Mouse (Mus musculus) hindbrain, embryonic 12.5 days (tissue): ENCODE measurements around the gene Pbx2. TPM values are rescaled to one million over a fixed set of nuclear protein-coding genes. Genes with fewer than 3 reads are reported as not detected.
A peak's percentile ranks its signal among the peaks of the same experiment; 100 is the strongest.

Source experiments
- ATAC-seq: fragments of 200-750 bp; cut with Nextera tagmentation; 2 replicates; pipeline ENCODE4 v1.8.0; 2017; ENCODE audit warnings: moderate TSS enrichment; ENCODE audit not compliant: low FRiP score
- H3K27ac ChIP-seq: fragments of 300-500 bp; sonication (generic); 2 replicates; pipeline ENCODE4 v1.5.1; 2016; ENCODE audit warnings: mild to moderate bottlenecking
- H3K27me3 ChIP-seq: fragments of 300-500 bp; sonication (generic); 2 replicates; pipeline ENCODE4 v1.6.1; 2016; ENCODE audit warnings: mild to moderate bottlenecking
- H3K36me3 ChIP-seq: fragments of 300-500 bp; sonication (generic); 2 replicates; pipeline ENCODE4 v1.6.1; 2016; ENCODE audit warnings: mild to moderate bottlenecking
- H3K4me1 ChIP-seq: fragments of 300-500 bp; sonication (generic); 2 replicates; pipeline ENCODE4 v1.6.1; 2016
- H3K4me2 ChIP-seq: fragments of 300-500 bp; sonication (generic); replicated peaks from 2 replicates; pipeline ENCODE4 v1.6.1; 2016; ENCODE audit warnings: mild to moderate bottlenecking
- H3K4me3 ChIP-seq: fragments of 300-500 bp; sonication (generic); 2 replicates; pipeline ENCODE4 v1.5.1; 2016; ENCODE audit warnings: mild to moderate bottlenecking
- H3K9ac ChIP-seq: fragments of 300-500 bp; sonication (generic); 2 replicates; pipeline ENCODE4 v1.6.1; 2016; ENCODE audit warnings: mild to moderate bottlenecking, moderate library complexity
- H3K9me3 ChIP-seq: fragments of 300-500 bp; sonication (generic); replicated peaks from 2 replicates; pipeline ENCODE4 v1.6.1; 2016; ENCODE audit warnings: mild to moderate bottlenecking
- WGBS: fragments of 180-500 bp; shearing (Covaris S2); methylation state at CpG from one replicate; pipeline ENCODE4 v1.1.7; 2016; 5-methylcytosine and 5-hydroxymethylcytosine counted together
- polyA plus RNA-seq: library from polyadenylated mRNA; unstranded; fragments of >200 nt; fragmentation: Nextera tagmentation; extraction: Ambion mirVana; gene quantifications from 2 replicates; pipeline ENCODE4 v1.2.1, GENCODE M21; 2016

Pbx2 gene
- polyA plus RNA-seq, 1 experiment from 2014 or later = 17.9 TPM

DNA sequence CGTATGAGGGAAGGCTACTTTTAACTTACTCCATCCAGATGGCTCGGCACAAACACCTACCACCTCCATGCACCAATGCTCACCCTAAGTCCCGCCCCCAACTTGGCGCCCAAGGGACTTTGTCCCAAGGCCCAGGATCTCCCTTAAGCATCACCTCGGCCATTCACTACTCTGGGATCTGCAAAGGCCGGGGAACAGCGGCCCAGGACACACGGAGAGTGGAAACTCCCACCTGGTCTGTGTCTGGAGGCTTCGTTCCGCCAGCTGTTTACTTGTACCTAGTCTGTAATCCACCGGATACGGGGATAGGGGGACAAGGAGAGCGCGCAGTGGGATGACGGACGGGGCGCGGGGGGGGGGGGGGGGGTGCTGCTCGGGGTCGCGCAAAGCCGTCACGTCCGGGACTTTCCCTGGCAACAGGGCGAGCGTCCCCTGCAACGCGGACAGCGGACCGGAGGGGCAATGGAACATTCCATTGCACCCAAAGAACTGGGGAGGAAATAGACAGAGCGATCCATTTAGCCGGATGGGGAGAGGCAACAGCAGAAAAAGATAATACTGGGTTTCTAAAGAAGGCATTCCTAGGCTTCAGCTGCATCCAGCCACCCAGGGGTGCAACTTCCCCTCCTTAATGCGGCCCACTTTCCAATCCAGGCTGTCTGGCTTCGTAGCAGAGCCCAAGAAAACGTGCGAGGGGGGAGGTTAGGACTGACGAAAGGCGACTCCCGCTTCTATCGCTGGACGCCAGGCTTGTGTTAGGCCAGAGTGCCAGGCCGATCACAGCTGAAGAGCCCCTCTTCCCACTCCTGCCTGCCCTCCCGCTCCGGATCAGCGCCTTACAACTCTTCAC is 36.3 kb downstream of the Pbx2 start:
- WGBS = under 1% methylated on average over 43 of the region's 45 CpGs
- H3K9me3 ChIP-seq = no peaks in the 10 kb centered on the region
- H3K4me3 ChIP-seq = peak overlapping the region; percentile 69
- H3K27me3 ChIP-seq = peaks cover 38% of the 10 kb centered on the region
- peak overlapping the region; percentile 93 for H3K27ac ChIP-seq
- peaks cover 11% of the 10 kb centered on the region for H3K36me3 ChIP-seq
- peak overlapping the region; percentile 88 for H3K4me2 ChIP-seq
- peaks cover 58% of the 10 kb centered on the region for H3K4me1 ChIP-seq
- peak; percentile 71 for ATAC-seq
- H3K9ac ChIP-seq = peak overlapping the region; percentile 74

GRCm38 (mm10) chr17:34627943-34628643 is 37.0 kb downstream of the Pbx2 start, which contains the start of gene Ppt2:
Gene Ppt2, minus strand, starts transcription at chr17:34628510.
- Histone ChIP-seq H3K4me3 (peak within 1 kb of the TSS; percentile 69), H3K9ac (peak within 1 kb of the TSS; percentile 74), H3K36me3 (peaks cover 3% of the 10 kb centered on the region; the same call in 1 of the 2 replicates), H3K27me3 (peaks cover 45% of the 10 kb centered on the region), H3K4me2 (peak within 1 kb of the TSS; percentile 88), H3K9me3 (no peaks in the 10 kb centered on the region), H3K27ac (peak within 1 kb of the TSS; percentile 93), H3K4me1 (peaks cover 61% of the 10 kb centered on the region)
- ATAC-seq = peak; percentile 9
- WGBS = 5% methylated on average over 29 of the region's 29 CpGs

- 20% methylated on average over 5 of the region's 5 CpGs for WGBS
- peak overlapping the region; percentile 67; the same call in 1 of the 2 replicates for H3K27ac ChIP-seq
Measured at GRCm38 (mm10) chr17:34628644-34628967, 37.5 kb downstream of the Pbx2 start.

DNA sequence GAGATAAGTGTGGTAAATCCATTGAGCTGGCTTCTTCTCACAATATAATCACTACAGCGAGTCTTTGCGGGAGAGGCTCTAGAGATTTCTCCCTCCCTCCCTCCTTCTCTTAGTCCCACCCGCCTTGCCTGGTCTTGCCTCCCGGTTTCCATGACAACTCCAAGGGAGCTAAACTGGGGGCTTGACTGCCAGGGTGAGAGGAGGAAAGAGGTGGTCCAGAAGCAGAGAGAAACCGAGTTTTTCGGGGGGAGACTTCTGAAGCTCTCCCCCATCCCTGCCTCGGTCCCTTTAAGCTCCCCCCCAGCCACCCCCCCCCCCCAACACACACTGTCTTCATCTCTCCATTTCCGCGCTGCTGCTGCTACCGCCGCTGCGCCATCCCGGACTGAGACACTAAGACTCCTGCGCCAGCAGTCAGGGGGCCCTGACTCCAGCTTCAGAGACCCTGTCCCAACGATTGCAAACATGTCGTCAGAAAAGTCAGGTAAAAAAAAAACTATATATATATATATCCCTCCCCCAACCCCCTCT is 38.2 kb downstream of the Pbx2 start, which contains the start of gene Prrt1:
Gene Prrt1, plus strand, starts transcription at position 313 of the 531 bp plus-strand sequence.
- Histone ChIP-seq H3K4me3 (peak within 1 kb of the TSS; percentile 69), H3K4me1 (peaks cover 61% of the 10 kb centered on the region), H3K27ac (peak within 1 kb of the TSS; percentile 67; the same call in 1 of the 2 replicates), H3K9me3 (no peaks in the 10 kb centered on the region), H3K36me3 (no peaks in the 10 kb centered on the region), H3K9ac (peak within 1 kb of the TSS; percentile 74), H3K4me2 (peak within 1 kb of the TSS; percentile 88), H3K27me3 (peaks cover 55% of the 10 kb centered on the region)
- peak; percentile 27; the same call in 1 of the 2 replicates for ATAC-seq
- WGBS = 1% methylated on average over 15 of the region's 16 CpGs

More at GRCm38 (mm10) chr17:34628644-34628967, 37.5 kb downstream of the Pbx2 start:
- Histone ChIP-seq H3K9ac (peak overlapping the region; percentile 74), H3K9me3 (no peaks in the 10 kb centered on the region), H3K4me2 (peak overlapping the region; percentile 88), H3K27me3 (peaks cover 50% of the 10 kb centered on the region), H3K4me3 (peak overlapping the region; percentile 69), H3K4me1 (peaks cover 61% of the 10 kb centered on the region), H3K36me3 (peaks cover 3% of the 10 kb centered on the region; the same call in 1 of the 2 replicates)
- no peak for ATAC-seq

- H3K36me3 ChIP-seq = no peaks in the 10 kb centered on the region
- H3K4me2 ChIP-seq = peak overlapping the region; percentile 88
- H3K27me3 ChIP-seq = peaks cover 55% of the 10 kb centered on the region
- H3K27ac ChIP-seq = no peak overlapping the region
- H3K9ac ChIP-seq = peak overlapping the region; percentile 51
- peak overlapping the region; percentile 69 for H3K4me3 ChIP-seq
- H3K9me3 ChIP-seq = no peaks in the 10 kb centered on the region
- ATAC-seq = no peak
- H3K4me1 ChIP-seq = peaks cover 61% of the 10 kb centered on the region
- 11% methylated on average over 12 of the region's 12 CpGs for WGBS
Measured at GRCm38 (mm10) chr17:34629796-34630603, 38.9 kb downstream of the Pbx2 start.

DNA sequence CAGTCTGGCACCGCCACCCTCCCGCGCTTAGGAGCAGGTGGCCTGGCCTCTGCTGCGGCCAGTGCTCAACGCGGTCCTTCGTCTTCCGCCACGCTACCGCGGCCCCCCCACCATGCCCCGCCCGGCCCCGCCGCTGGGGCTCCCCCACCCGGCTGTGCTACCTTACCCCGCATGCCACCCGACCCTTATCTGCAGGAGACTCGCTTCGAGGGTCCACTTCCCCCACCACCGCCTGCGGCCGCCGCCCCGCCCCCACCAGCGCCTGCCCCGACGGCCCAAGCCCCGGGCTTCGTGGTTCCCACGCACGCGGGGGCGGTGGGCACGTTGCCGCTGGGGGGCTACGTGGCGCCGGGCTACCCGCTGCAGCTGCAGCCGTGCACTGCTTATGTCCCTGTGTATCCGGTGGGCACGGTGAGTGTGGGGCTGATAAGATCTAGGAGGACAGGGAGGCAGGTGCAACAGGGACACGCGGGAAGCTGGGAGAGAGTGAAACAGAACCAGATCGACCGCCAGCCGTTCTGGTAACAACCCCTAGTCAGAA is 39.8 kb downstream of the Pbx2 start:
- H3K27ac ChIP-seq = no peak overlapping the region
- peaks cover 58% of the 10 kb centered on the region for H3K4me1 ChIP-seq
- H3K4me3 ChIP-seq = peak overlapping the region; percentile 69
- H3K9ac ChIP-seq = peak overlapping the region; percentile 50
- no peak for ATAC-seq
- H3K27me3 ChIP-seq = peaks cover 60% of the 10 kb centered on the region
- peak overlapping the region; percentile 88 for H3K4me2 ChIP-seq
- no peaks in the 10 kb centered on the region for H3K36me3 ChIP-seq
- no peaks in the 10 kb centered on the region for H3K9me3 ChIP-seq
- 2% methylated on average over 46 of the region's 48 CpGs for WGBS

DNA sequence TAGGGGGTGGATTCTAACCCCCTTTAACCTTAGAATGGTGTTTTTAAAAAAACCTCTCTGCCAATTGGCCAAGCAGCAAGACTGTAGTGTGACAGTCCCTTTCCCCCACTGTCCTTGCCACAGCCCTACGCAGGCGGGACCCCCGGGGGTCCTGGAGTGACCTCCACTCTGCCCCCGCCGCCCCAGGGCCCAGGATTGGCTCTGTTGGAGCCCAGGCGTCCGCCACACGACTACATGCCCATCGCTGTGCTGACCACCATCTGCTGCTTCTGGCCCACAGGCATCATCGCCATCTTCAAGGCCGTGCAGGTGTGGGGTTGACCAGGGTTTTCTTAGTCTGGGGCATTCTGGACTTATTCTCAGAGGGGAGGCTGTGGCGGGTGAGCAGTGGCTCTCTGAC is 40.6 kb downstream of the Pbx2 start:
- Histone ChIP-seq H3K36me3 (no peaks in the 10 kb centered on the region), H3K9ac (no peak overlapping the region; the same call in 1 of the 2 replicates), H3K4me1 (peaks cover 50% of the 10 kb centered on the region), H3K27me3 (peaks cover 61% of the 10 kb centered on the region), H3K27ac (no peak overlapping the region), H3K4me3 (peak overlapping the region; percentile 69), H3K4me2 (peak overlapping the region; percentile 88), H3K9me3 (no peaks in the 10 kb centered on the region)
- no peak for ATAC-seq
- WGBS = 4% methylated on average over 12 of the region's 12 CpGs

GRCm38 (mm10) chr17:34632261-34632691 is 41.2 kb downstream of the Pbx2 start:
- Histone ChIP-seq H3K4me1 (peaks cover 50% of the 10 kb centered on the region), H3K4me2 (peak overlapping the region; percentile 88), H3K9ac (peak overlapping the region; percentile 18; the same call in 1 of the 2 replicates), H3K9me3 (no peaks in the 10 kb centered on the region), H3K36me3 (no peaks in the 10 kb centered on the region), H3K27me3 (peaks cover 61% of the 10 kb centered on the region), H3K4me3 (peak overlapping the region; percentile 69), H3K27ac (no peak overlapping the region)
- no peak for ATAC-seq
- WGBS = under 1% methylated on average over 26 of the region's 26 CpGs

DNA sequence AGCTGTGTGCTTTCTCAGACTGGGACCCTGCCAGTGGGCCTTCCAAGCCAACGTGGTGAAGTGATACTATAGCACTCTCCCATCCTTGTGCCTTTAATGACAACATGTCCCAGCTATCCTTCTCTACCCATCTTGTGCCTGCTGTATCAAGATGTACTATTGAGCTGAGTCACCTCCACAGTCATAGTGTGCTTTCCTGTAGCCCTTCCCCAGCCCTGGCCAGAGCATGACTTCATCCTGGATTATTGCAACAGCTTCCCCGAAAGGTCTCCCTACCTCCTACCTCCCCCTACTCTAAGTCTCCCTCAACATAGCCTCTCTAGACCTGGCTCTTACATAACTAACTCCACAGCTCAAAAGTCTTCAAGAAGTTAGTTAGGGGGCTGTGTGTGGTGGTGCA is 44.6 kb downstream of the Pbx2 start:
- H3K4me2 ChIP-seq = no peak overlapping the region
- H3K9me3 ChIP-seq = no peaks in the 10 kb centered on the region
- H3K4me1 ChIP-seq = peaks cover 23% of the 10 kb centered on the region
- H3K9ac ChIP-seq = no peak overlapping the region
- H3K36me3 ChIP-seq = no peaks in the 10 kb centered on the region
- no peak overlapping the region for H3K4me3 ChIP-seq
- no peak overlapping the region for H3K27ac ChIP-seq
- H3K27me3 ChIP-seq = peaks cover 40% of the 10 kb centered on the region
- 92% methylated on average over 2 of the region's 2 CpGs for WGBS
- no peak for ATAC-seq

DNA sequence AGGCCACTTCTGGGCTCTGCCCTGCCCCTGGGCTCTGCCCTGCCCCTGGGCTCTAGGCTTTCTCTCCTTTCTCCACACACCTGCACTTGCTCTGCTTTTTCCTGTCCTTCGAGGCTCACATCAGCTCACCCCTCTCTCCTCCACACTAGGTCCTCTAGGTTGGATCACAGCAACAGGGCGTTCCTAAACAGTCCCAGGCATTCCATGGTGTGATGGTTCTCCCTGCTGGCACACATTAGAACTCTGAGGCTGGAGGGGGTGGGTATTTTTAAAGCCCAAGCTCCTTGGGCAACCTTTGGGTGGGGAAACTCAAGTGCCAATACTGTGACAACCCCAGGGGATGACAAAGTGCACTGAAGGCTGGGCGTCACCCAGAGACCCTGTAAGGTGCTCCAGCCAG is 46.4 kb downstream of the Pbx2 start:
- no peak overlapping the region for H3K4me3 ChIP-seq
- no peaks in the 10 kb centered on the region for H3K9me3 ChIP-seq
- H3K27me3 ChIP-seq = peaks cover 22% of the 10 kb centered on the region
- no peak overlapping the region for H3K9ac ChIP-seq
- H3K4me1 ChIP-seq = peaks cover 15% of the 10 kb centered on the region
- WGBS = 67% methylated on average over 3 of the region's 3 CpGs
- no peaks in the 10 kb centered on the region for H3K36me3 ChIP-seq
- no peak for ATAC-seq
- H3K27ac ChIP-seq = no peak overlapping the region
- H3K4me2 ChIP-seq = no peak overlapping the region

DNA sequence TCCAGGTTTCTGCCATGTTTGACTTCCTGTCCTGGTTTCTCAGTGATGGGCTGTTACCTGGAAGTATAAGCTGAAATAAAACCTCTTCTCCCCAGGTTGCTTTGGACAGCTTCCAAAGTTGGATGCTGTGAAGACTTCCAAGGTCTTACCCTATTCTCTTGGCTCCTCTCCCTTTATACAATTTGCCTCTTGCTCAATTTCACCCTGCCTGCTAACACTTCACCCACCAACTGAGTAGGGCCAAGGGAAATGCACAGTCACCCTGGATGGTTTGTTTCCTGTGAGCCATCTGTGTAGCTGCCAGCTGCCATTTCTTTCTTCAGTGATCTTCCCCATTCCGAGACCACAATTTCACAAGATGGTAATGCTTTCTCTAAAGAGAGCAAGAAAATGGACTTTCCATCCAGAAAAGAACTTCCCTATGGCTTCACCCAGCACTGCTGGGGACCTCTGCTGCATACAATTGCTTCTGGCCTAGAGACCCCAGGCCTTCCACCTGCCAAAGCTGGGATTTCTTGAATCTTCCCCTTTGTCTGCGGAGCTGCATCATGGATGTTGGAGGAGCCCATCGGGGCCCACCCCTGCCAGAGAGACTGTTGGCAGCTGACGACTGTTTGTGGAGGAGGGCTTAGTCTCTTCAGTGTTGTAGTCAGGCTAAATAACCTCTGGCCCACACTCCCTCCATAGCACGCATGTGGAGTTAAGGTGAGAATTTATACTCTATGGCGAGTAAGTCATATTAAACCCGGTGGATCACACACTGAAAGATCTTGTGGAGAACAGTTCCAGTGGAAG is 48.6 kb downstream of the Pbx2 start:
- Histone ChIP-seq H3K9me3 (no peaks in the 10 kb centered on the region), H3K4me2 (no peak overlapping the region), H3K27ac (no peak overlapping the region), H3K27me3 (peaks cover 6% of the 10 kb centered on the region; the same call in 1 of the 2 replicates), H3K4me1 (peaks cover 13% of the 10 kb centered on the region), H3K4me3 (no peak overlapping the region), H3K9ac (no peak overlapping the region), H3K36me3 (no peaks in the 10 kb centered on the region)
- ATAC-seq = no peak
- WGBS = 82% methylated on average over 7 of the region's 7 CpGs
